Mouse (Mus musculus) stomach, embryonic 15.5 days (tissue): ENCODE results near the gene Plekha6. TPM values are rescaled to one million over a fixed set of nuclear protein-coding genes. Genes with fewer than 3 reads are reported as not detected.

Experiments
- ATAC-seq: fragments of 200-750 bp; cut with Nextera tagmentation; 2 replicates; pipeline ENCODE4 v1.8.0; 2017; ENCODE audit warnings: low read depth, moderate number of reproducible peaks, moderate TSS enrichment; ENCODE audit not compliant: insufficient read depth, low FRiP score
- H3K27ac ChIP-seq: fragments of 300-500 bp; sonication (generic); 2 replicates; pipeline ENCODE4 v1.5.1; 2015; ENCODE audit warnings: mild to moderate bottlenecking, inconsistent platforms
- H3K27me3 ChIP-seq: fragments of 300-500 bp; sonication (generic); replicated peaks from 2 replicates; pipeline ENCODE4 v1.6.1; 2015; ENCODE audit warnings: inconsistent platforms
- H3K36me3 ChIP-seq: fragments of 300-500 bp; sonication (generic); 2 replicates; pipeline ENCODE4 v1.6.1; 2015; ENCODE audit warnings: inconsistent platforms
- H3K4me1 ChIP-seq: fragments of 300-500 bp; sonication (generic); 2 replicates; pipeline ENCODE4 v1.6.1; 2015; ENCODE audit warnings: inconsistent platforms
- H3K4me2 ChIP-seq: fragments of 300-500 bp; sonication (generic); 2 replicates; pipeline ENCODE4 v1.6.1; 2015; ENCODE audit warnings: mild to moderate bottlenecking, inconsistent platforms
- H3K4me3 ChIP-seq: fragments of 300-500 bp; sonication (generic); replicated peaks from 2 replicates; pipeline ENCODE4 v1.5.1; 2015; ENCODE audit warnings: inconsistent platforms
- H3K9ac ChIP-seq: fragments of 300-500 bp; sonication (generic); 2 replicates; pipeline ENCODE4 v1.6.1; 2015; ENCODE audit warnings: inconsistent platforms
- H3K9me3 ChIP-seq: fragments of 300-500 bp; sonication (generic); 2 replicates; pipeline ENCODE4 v1.6.1; 2016; ENCODE audit warnings: inconsistent platforms
- WGBS: fragments of 180-500 bp; shearing (Covaris S2); methylation state at CpG from one replicate; pipeline ENCODE4 v1.1.7; 2015; 5-methylcytosine and 5-hydroxymethylcytosine counted together
- polyA plus RNA-seq: library from polyadenylated mRNA; unstranded; fragments of >200 nt; fragmentation: Nextera tagmentation; extraction: Ambion mirVana; gene quantifications from 2 replicates; pipeline ENCODE4 v1.2.1, GENCODE M21; 2015

Plekha6 gene
- polyA plus RNA-seq, 1 experiment from 2014 or later = 16.5 TPM

DNA sequence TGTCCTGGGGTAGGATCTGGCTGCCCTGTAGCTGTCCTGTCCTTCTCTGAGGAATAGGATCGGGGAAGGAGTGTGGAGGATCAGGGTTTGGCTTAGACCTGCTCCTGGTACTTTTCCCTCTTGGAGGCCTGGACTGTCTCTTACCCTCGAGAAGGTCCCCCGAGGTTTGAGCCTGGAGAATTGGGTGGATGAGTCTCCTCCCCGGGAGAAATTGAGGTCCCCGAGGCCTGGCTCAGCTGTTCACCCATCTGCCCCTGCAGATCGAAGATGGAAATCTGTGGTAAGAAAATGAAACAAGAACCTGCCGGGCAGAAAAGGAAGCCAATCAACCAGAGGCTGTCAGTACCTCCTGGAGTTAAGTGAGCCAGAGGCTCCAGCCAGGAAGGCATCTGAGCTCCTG, 45.5 kb downstream of the Plekha6 start:
- Histone ChIP-seq H3K9me3 (no peaks in the 10 kb centered on the region), H3K27me3 (no peaks in the 10 kb centered on the region), H3K36me3 (no peaks in the 10 kb centered on the region), H3K4me1 (peaks cover 25% of the 10 kb centered on the region), H3K4me2 (no peak overlapping the region), H3K9ac (no peak overlapping the region), H3K27ac (peak overlapping the region; percentile 51; the same call in 1 of the 2 replicates), H3K4me3 (no peak overlapping the region)
- WGBS = 55% methylated on average over 7 of the region's 7 CpGs
- no peak for ATAC-seq

DNA sequence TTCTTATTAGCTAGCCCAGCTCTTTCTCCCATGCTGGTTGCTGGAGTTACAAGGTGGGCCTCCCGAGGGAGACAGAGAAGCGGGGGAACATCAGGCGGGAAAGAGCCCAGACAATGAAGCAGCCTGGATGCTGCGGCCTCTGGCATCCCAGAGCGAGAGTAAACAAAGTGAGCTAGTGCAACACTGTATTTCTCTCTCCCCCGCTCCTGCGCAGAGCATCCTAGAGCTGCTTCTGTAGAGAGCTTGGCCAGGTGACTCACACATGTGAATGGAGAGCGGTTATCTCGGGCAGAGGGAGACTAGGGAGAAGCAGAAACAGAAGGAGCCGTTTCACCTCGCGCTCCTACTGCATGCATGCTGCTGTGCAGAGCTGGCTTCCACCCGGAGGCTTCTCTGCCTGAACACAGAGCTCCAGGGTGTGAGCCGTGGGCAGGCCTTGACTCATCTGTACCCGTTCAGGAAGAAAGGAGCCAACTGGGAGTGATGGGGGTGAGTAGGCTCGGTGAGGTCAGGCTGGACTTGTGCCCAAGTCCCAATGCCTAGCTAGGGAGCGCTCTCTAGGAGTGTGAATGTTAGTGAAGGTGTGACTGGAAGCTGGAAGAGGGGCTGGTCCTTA, 46.0 kb downstream of the Plekha6 start:
- no peak overlapping the region for H3K4me3 ChIP-seq
- H3K9me3 ChIP-seq = no peaks in the 10 kb centered on the region
- H3K4me1 ChIP-seq = peaks cover 26% of the 10 kb centered on the region
- no peak overlapping the region for H3K9ac ChIP-seq
- WGBS = 32% methylated on average over 17 of the region's 17 CpGs
- no peak overlapping the region for H3K4me2 ChIP-seq
- no peaks in the 10 kb centered on the region for H3K27me3 ChIP-seq
- H3K27ac ChIP-seq = peak overlapping the region; percentile 51; the same call in 1 of the 2 replicates
- ATAC-seq = no peak
- H3K36me3 ChIP-seq = no peaks in the 10 kb centered on the region

DNA sequence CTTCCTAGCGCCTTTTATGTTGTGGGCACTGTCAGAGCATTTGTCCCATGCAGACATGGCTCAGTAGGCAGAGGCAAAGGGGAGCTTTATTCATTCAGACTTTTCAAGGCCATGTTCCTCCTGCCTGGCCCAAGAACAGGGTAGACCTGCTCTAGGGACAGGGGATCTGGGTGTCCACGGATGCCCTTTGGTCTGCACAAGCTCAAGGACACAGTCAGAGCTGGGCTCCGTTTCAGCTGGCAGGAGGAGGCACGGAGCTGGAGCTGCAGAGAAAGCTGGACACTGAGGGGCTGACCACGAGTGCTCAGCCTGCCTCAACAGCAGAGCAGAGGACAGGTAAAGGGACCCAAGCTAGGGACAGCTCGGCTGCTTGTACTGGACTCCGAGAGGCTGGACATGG, 46.8 kb downstream of the Plekha6 start:
- H3K4me3 ChIP-seq = no peak overlapping the region
- ATAC-seq = no peak
- H3K4me2 ChIP-seq = no peak overlapping the region
- no peaks in the 10 kb centered on the region for H3K9me3 ChIP-seq
- no peak overlapping the region for H3K27ac ChIP-seq
- peaks cover 32% of the 10 kb centered on the region for H3K4me1 ChIP-seq
- H3K27me3 ChIP-seq = no peaks in the 10 kb centered on the region
- 72% methylated on average over 7 of the region's 7 CpGs for WGBS
- H3K9ac ChIP-seq = no peak overlapping the region
- no peaks in the 10 kb centered on the region for H3K36me3 ChIP-seq

DNA sequence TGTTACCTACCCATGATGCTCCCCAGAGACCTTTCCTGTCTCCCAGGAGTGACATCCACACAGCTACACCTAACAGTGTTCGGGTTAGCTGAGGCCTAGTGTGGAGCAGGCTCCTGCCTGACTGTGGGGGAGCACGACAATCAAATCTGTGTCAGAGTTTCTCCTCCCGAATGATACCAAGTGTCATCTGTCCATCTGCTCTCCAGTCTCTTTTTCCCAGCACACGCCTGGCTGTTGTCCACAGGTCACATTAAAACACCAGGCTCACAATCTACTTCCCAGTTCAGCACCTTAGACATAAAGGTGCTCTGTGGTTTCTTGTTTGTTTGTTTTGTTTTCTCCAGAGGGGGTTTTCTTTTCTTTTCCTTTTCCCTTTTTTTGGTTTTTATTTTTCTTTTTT, 48.3 kb downstream of the Plekha6 start:
- ATAC-seq = no peak

DNA sequence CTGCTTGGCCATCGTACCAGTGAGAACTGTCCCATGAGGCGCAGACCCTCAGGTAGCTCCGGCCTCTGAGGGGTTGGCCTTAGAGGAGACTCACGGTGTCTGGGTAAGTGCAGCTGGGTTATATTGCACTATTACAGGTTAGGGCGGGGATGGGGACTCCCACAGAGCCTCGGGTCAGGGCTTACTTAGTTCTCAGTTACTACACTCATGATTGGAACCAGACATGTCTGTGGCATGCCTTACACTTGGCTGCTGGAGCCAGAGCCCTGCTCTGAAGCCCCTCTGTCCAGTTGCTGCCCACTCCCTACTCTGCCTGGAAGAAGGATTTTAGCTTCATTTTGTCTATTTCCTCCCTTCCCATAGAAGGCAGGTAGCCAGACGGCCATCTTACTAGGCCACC, 49.1 kb downstream of the Plekha6 start:
- H3K9ac ChIP-seq = no peak overlapping the region
- H3K36me3 ChIP-seq = no peaks in the 10 kb centered on the region
- peaks cover 32% of the 10 kb centered on the region for H3K4me1 ChIP-seq
- no peak overlapping the region for H3K4me2 ChIP-seq
- no peak overlapping the region for H3K27ac ChIP-seq
- no peaks in the 10 kb centered on the region for H3K27me3 ChIP-seq
- no peak overlapping the region for H3K4me3 ChIP-seq
- no peaks in the 10 kb centered on the region for H3K9me3 ChIP-seq
- WGBS = 77% methylated on average over 7 of the region's 7 CpGs
- ATAC-seq = no peak

More for the DNA sequence above, 48.3 kb downstream of the Plekha6 start:
- Histone ChIP-seq H3K36me3 (no peaks in the 10 kb centered on the region), H3K4me2 (no peak overlapping the region), H3K9ac (no peak overlapping the region), H3K4me1 (peaks cover 32% of the 10 kb centered on the region), H3K4me3 (no peak overlapping the region), H3K9me3 (no peaks in the 10 kb centered on the region), H3K27ac (no peak overlapping the region), H3K27me3 (no peaks in the 10 kb centered on the region)
- 75% methylated on average over 4 of the region's 4 CpGs for WGBS

DNA sequence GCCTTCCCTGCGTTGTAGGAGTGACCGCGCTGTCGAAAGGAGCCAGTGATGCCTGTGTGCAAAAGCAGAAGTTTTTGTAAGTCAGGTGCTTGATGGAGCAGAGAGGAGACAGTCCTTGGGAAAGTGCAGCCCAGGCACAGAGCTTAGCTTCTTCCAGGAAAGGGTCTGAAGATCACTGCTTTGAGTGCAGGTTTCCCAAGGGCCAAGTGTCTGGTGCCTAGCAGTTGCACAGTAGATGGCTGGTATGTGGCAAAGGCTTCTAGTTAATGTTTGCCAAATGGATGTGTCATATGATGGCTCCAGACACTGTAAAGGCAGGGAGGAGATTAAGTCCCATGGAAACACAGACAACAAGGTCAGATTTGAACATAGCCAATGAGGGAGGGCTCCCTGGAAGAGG, 49.9 kb downstream of the Plekha6 start:
- Histone ChIP-seq H3K27ac (no peak overlapping the region), H3K27me3 (no peaks in the 10 kb centered on the region), H3K4me3 (no peak overlapping the region), H3K4me2 (no peak overlapping the region), H3K9ac (no peak overlapping the region), H3K9me3 (no peaks in the 10 kb centered on the region), H3K36me3 (no peaks in the 10 kb centered on the region), H3K4me1 (peaks cover 32% of the 10 kb centered on the region)
- ATAC-seq = peak; percentile 23; the same call in 1 of the 2 replicates
- 94% methylated on average over 4 of the region's 4 CpGs for WGBS

DNA sequence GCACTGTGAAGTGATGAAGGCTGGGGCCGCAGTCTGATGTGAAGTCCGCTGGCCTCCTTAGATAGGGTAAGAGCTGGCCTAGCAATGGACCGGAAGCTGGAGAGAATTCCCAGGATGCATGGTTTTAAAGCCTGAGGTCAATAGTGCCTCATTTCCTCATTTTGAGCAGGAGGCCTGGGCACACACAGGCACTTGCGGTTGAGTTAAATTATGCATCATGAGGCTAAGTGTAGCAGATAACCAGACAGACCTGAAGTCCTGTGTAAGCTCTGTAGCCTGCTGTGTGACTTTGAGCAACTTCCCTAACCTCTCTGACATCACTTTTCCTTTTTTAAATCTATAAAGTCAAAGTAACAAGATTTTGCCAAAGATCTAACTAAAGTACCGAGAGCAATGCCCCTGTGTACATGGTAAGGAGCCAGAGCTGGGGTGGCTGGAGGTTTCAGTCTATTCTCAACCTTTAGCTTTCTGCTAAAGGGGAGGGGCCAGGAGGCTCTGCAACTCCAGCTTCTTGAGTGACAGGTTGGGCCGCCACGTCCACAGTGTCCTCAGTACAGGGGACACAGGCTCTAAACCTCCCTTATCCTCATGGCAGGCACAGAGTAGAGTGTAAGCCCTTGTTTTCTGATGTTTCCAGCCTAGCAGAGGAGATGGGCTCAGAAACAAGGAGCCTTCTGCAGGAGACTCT, 50.8 kb downstream of the Plekha6 start:
- Histone ChIP-seq H3K4me3 (no peak overlapping the region), H3K9me3 (no peaks in the 10 kb centered on the region), H3K9ac (no peak overlapping the region), H3K36me3 (no peaks in the 10 kb centered on the region), H3K4me1 (peaks cover 26% of the 10 kb centered on the region), H3K4me2 (no peak overlapping the region), H3K27me3 (no peaks in the 10 kb centered on the region), H3K27ac (no peak overlapping the region)
- 66% methylated on average over 7 of the region's 7 CpGs for WGBS
- no peak for ATAC-seq

DNA sequence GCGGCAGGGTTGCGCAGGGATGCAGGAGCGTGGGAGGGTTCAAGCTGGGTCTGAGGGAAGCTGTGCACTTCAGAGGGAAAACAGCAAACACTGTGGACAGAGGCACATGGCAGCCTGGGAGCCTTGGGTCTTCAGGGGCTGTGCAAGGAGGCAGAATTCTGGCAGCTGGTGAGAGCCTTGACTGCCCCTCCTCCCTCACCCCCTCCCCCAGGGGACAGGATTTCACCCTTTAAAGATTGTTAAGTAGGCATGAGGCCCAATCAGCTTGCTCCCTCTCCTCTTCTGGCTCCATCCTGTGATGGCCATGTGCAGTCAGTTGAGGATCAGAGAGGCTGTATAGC, 51.3 kb downstream of the Plekha6 start:
- WGBS = 79% methylated on average over 3 of the region's 3 CpGs
- peaks cover 21% of the 10 kb centered on the region for H3K4me1 ChIP-seq
- H3K9me3 ChIP-seq = no peaks in the 10 kb centered on the region
- H3K4me3 ChIP-seq = no peak overlapping the region
- no peak for ATAC-seq
- H3K27ac ChIP-seq = no peak overlapping the region
- no peak overlapping the region for H3K9ac ChIP-seq
- H3K36me3 ChIP-seq = no peaks in the 10 kb centered on the region
- H3K27me3 ChIP-seq = no peaks in the 10 kb centered on the region
- H3K4me2 ChIP-seq = no peak overlapping the region

DNA sequence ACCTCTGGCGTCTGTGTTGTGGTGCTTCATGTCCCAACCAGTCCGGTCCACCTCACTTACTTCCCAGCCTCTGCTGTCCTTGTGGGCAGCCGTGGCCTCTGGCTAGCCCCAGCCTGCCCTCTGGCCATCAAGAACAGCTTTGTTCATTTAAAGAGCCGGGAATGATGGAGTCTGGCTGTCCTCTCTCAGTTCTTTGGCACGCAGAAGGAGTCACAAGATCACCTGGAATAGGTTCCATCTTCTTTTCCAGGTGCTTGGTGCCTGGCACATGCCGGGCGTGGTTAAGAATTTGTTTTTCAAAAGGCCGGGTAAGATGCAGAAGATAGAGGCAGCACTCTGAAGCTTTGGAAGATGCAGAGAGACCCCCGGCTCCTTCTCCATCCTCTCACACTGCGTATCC, 51.7 kb downstream of the Plekha6 start:
- Histone ChIP-seq H3K4me1 (peaks cover 17% of the 10 kb centered on the region), H3K9me3 (no peaks in the 10 kb centered on the region), H3K36me3 (no peaks in the 10 kb centered on the region), H3K9ac (no peak overlapping the region), H3K4me2 (no peak overlapping the region), H3K27me3 (no peaks in the 10 kb centered on the region), H3K4me3 (no peak overlapping the region), H3K27ac (no peak overlapping the region)
- ATAC-seq = no peak
- 79% methylated on average over 10 of the region's 10 CpGs for WGBS

DNA sequence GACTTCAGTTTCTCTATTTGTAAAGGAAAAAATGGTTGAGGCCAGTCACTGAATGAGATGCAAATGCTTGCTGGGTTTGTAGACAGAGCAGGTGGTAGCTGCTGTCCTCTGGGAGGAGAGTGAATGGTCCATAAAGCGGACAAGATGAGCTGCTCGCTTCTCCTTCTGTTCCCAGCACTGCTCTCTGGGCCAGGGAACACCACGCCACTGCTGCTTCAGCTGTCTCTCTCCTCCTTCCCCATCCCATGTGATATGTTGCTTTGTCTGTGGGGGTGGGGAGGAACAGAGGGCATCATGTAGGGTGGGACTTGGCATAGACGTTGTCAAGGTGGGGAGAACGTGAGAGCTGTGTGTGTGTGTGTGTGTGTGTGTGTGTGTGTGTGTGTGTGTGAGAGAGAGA, 53.0 kb downstream of the Plekha6 start:
- no peak overlapping the region for H3K9ac ChIP-seq
- H3K4me3 ChIP-seq = no peak overlapping the region
- no peak for ATAC-seq
- no peaks in the 10 kb centered on the region for H3K36me3 ChIP-seq
- H3K9me3 ChIP-seq = no peaks in the 10 kb centered on the region
- H3K4me1 ChIP-seq = peaks cover 14% of the 10 kb centered on the region
- H3K4me2 ChIP-seq = no peak overlapping the region
- WGBS = 65% methylated on average over 5 of the region's 5 CpGs
- H3K27me3 ChIP-seq = no peaks in the 10 kb centered on the region
- no peak overlapping the region for H3K27ac ChIP-seq

DNA sequence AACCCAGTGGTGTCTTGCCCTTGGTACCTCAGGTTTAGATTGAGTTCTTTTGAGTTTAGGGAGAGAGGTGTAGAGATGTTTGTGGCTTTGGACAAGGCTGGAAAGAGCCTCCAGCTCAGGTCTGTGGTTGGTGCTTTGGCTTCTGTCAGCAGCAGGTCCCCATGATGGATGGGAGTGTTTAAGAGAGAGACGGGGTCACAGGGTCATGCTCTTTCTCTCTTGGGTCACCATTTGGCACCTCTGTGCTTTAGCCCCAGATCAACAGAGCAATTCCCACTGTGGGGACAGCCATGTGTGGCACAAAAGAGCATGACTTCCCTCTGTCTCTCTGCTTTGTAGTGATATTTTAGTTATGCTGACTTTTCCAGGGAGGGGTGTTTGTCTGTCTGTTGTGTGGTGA, 55.1 kb downstream of the Plekha6 start:
- Histone ChIP-seq H3K4me1 (peaks cover 15% of the 10 kb centered on the region), H3K27me3 (no peaks in the 10 kb centered on the region), H3K27ac (no peak overlapping the region), H3K4me3 (no peak overlapping the region), H3K4me2 (no peak overlapping the region), H3K9me3 (no peaks in the 10 kb centered on the region), H3K9ac (no peak overlapping the region), H3K36me3 (no peaks in the 10 kb centered on the region)
- no peak for ATAC-seq
- WGBS = 63% methylated on average over 1 of the region's 1 CpGs

DNA sequence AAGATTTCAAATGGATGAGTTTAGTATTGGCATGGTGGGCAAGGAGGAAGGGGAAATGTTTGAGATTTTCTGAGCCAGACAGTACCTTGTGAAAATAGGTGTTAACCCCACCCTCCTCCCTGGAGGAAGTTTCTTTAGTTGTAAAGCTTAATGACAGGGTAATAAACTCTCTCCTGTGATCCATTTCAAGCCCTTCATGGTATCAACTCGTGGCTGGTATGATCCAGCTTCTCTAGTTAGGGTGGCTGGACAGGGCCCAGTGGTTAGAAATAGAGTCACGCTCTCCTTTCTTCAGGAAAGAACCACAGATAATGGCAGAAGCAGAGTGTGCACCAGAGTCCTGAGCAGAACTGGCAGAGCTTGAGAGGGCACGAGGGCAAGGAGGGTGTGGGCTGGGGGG, 57.4 kb downstream of the Plekha6 start:
- WGBS = 57% methylated on average over 3 of the region's 3 CpGs
- H3K4me2 ChIP-seq = no peak overlapping the region
- no peaks in the 10 kb centered on the region for H3K36me3 ChIP-seq
- peaks cover 7% of the 10 kb centered on the region; the same call in 1 of the 2 replicates for H3K4me1 ChIP-seq
- no peaks in the 10 kb centered on the region for H3K9me3 ChIP-seq
- H3K4me3 ChIP-seq = no peak overlapping the region
- no peak overlapping the region for H3K27ac ChIP-seq
- no peak for ATAC-seq
- no peak overlapping the region for H3K9ac ChIP-seq
- no peaks in the 10 kb centered on the region for H3K27me3 ChIP-seq
